8 mouse cellular contexts compared by ENCODE assay signal in the genomic region with DNA sequence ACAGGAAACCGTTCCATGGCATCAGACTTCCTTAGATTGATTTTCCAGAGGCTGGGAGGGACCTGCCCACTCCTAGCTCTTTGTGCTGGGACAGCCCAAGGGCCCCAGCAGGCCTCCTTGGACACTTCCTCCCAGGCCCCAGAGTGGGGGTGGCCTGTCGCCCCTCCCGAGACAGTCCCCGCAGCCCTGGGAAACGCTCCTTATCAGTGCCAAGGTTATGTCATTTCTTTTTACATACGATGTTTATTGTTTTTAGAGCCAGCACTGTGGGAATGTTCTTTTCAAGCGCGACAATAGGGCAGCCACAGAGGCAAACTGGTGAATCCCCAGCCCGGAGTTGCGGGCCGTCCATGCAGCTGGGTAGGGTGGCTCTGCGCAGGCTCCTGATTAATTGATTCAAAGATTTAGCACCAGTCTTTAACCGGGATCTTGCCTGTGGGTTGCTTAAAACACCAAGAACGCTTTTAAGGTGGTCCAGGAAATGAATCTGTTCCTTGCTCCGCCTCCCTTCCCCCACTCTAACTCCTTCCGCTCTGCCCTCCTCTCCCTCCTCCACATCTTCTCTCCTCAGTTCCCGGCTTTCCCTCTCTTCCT.
A peak's percentile ranks its signal among the peaks of the same experiment; 100 is the strongest.
DNase-seq lines count a peak whose midpoint lies in the region; ATAC-seq and TF ChIP-seq lines count a peak whose summit lies in the region.

No protein-coding gene starts in this region.

- peak overlapping the region; percentile 84 for H3K27ac ChIP-seq in brown adipose tissue, adult 24 weeks (replicated peaks; ENCODE audit: low read depth, low read length)
- peak overlapping the region; percentile 59 for H3K27ac ChIP-seq in hindbrain, embryonic 15.5 days (replicated peaks)
- H3K27ac ChIP-seq in limb, embryonic 11.5 days (replicated peaks; ENCODE audit: low read depth, low read length) = 0 out of 2 replicates have a peak overlapping the region, but pooled peaks have one; percentile 21
- peak overlapping the region; percentile 86 for H3K27ac ChIP-seq in midbrain, embryonic 10.5 days (replicated peaks)
- no peak overlapping the region for H3K27ac ChIP-seq in small intestine, adult 2 months (ENCODE audit: insufficient read depth, low read depth, low read length)

- H3K4me2 ChIP-seq in hindbrain, embryonic 15.5 days = peak overlapping the region; percentile 67
- peak overlapping the region; percentile 58 for H3K4me2 ChIP-seq in limb, embryonic 11.5 days (ENCODE audit: low read depth, severe bottlenecking)

- H3K4me1 ChIP-seq in brown adipose tissue, adult 24 weeks (ENCODE audit: control insufficient read depth, insufficient read depth, insufficient read length, low read length) = peaks cover 15% of the 10 kb centered on the region; the same call in 1 of the 2 replicates
- peaks cover 32% of the 10 kb centered on the region for H3K4me1 ChIP-seq in hindbrain, embryonic 15.5 days (replicated peaks)
- peaks cover 25% of the 10 kb centered on the region for H3K4me1 ChIP-seq in limb, embryonic 11.5 days (ENCODE audit: control insufficient read depth, insufficient read depth, low read length)
- peaks cover 51% of the 10 kb centered on the region for H3K4me1 ChIP-seq in midbrain, embryonic 10.5 days
- H3K4me1 ChIP-seq in small intestine, adult 2 months (ENCODE audit: control insufficient read depth, insufficient read depth, insufficient read length, low read length) = no peaks in the 10 kb centered on the region; the same call in none of the 2 replicates

- no peaks in the 10 kb centered on the region for H3K9me3 ChIP-seq in hindbrain, embryonic 15.5 days
- no peaks in the 10 kb centered on the region for H3K9me3 ChIP-seq in limb, embryonic 11.5 days (ENCODE audit: control insufficient read depth, low read length)
- H3K9me3 ChIP-seq in midbrain, embryonic 10.5 days (replicated peaks) = no peaks in the 10 kb centered on the region

- intact Hi-C loops in gastrocnemius, postnatal 14 days (cut with DNase I; ENCODE audit: low total_unique reads) = loop anchor here (10.0 kb wide), 1 partner anchor 180 kb away; no protein-coding TSS in a partner anchor

- peak overlapping the region; percentile 24 for H3K4me3 ChIP-seq in brown adipose tissue, adult 24 weeks (ENCODE audit: insufficient read depth, low read depth, low read length)
- peak overlapping the region; percentile 33 for H3K4me3 ChIP-seq in hindbrain, embryonic 15.5 days
- H3K4me3 ChIP-seq in limb, embryonic 11.5 days (ENCODE audit: low read depth, low read length) = peak overlapping the region; percentile 28
- peak overlapping the region; percentile 52 for H3K4me3 ChIP-seq in midbrain, embryonic 10.5 days
- 0 out of 2 replicates have a peak overlapping the region, but pooled peaks have one; percentile 8 for H3K4me3 ChIP-seq in small intestine, adult 2 months (ENCODE audit: low read depth, low read length)

- TF ChIP-seq POLR2A in small intestine, adult 2 months (IDR thresholded peaks at IDR 0.05; ENCODE audit: low read depth, low read length) = no peak

- no peaks in the 10 kb centered on the region for H3K27me3 ChIP-seq in hindbrain, embryonic 15.5 days
- no peaks in the 10 kb centered on the region for H3K27me3 ChIP-seq in limb, embryonic 11.5 days (ENCODE audit: control insufficient read depth, insufficient read depth, low read length)
- H3K27me3 ChIP-seq in midbrain, embryonic 10.5 days (ENCODE audit: low read depth, poor library complexity, severe bottlenecking) = peaks cover 46% of the 10 kb centered on the region
- no peaks in the 10 kb centered on the region for H3K27me3 ChIP-seq in small intestine, adult 2 months (ENCODE audit: control insufficient read depth, insufficient read depth, low read length)

- WGBS in hindbrain, embryonic 15.5 days = 2% methylated on average over 17 of the region's 17 CpGs
- WGBS in limb, embryonic 11.5 days = 1% methylated on average over 17 of the region's 17 CpGs
- under 1% methylated on average over 17 of the region's 17 CpGs for WGBS in midbrain, embryonic 10.5 days
- 16% methylated on average over 17 of the region's 17 CpGs for WGBS in small intestine, adult 2 months

- ATAC-seq in hindbrain, embryonic 15.5 days (ENCODE audit: low FRiP score, low read depth) = peak; percentile 82
- ATAC-seq in limb, embryonic 11.5 days (ENCODE audit: insufficient number of reproducible peaks, low FRiP score, low TSS enrichment, low read depth) = peak; percentile 52

- peak overlapping the region; percentile 33 for H3K9ac ChIP-seq in hindbrain, embryonic 15.5 days
- peak overlapping the region; percentile 52 for H3K9ac ChIP-seq in limb, embryonic 11.5 days (ENCODE audit: low read length)

- TF ChIP-seq CTCF in small intestine, adult 2 months (IDR thresholded peaks at IDR 0.05; ENCODE audit: extremely low read depth, insufficient read length, insufficient replicate concordance, low read depth, low read length) = no peak

- no peaks in the 10 kb centered on the region for H3K36me3 ChIP-seq in hindbrain, embryonic 15.5 days
- no peaks in the 10 kb centered on the region for H3K36me3 ChIP-seq in limb, embryonic 11.5 days (ENCODE audit: control insufficient read depth, insufficient read depth, low read length)
- no peaks in the 10 kb centered on the region for H3K36me3 ChIP-seq in midbrain, embryonic 10.5 days
- H3K36me3 ChIP-seq in small intestine, adult 2 months (ENCODE audit: control insufficient read depth, insufficient read depth, low read length) = no peaks in the 10 kb centered on the region

- DNase-seq in ES-CJ7 (ENCODE audit: low read depth, low spot score) = peak; percentile 17
- peak; percentile 53 for DNase-seq in gastrocnemius, postnatal 14 days
- peak; percentile 63 for DNase-seq in limb, embryonic 11.5 days (ENCODE audit: low spot score)
- peak; percentile 71 for DNase-seq in midbrain, embryonic 10.5 days (ENCODE audit: low spot score)
- DNase-seq in cerebellum, adult 9-10 months = no peak
